Mouse (Mus musculus) heart, postnatal 0 days (tissue): ENCODE results near the gene Adgrf5.
A peak's percentile ranks its signal among the peaks of the same experiment; 100 is the strongest.

ENCODE experiments used
- CTCF ChIP-seq: IDR thresholded peaks from 2 replicates; pipeline ENCODE4 v1.5.1; 2016; ENCODE audit warnings: antibody characterized with exemption, control low read depth, low read depth
- EP300 ChIP-seq: IDR thresholded peaks from 2 replicates; pipeline ENCODE4 v1.6.1; 2016; ENCODE audit warnings: antibody characterized with exemption, low read depth

DNA sequence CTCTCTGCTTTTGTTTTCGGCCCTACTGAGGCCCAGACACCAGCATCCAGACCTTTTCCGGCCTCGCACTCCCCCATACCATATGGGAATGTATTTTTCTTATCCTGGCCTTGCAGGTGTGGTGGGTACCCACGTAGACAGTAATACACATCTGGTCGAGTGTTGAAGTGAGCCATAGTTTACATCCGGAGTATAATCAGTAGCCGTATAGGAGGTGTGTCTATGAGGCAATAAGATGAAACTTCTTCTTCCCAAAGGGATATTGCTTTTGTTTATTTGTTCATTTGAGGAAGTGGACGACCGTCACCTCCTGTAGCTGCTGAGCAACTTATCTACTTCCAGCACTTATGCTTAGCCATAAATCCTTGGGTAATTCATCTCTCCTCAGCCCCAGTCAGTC is 26.2 kb upstream of the Adgrf5 start:
- TF ChIP-seq CTCF (no peak), EP300 (peak; percentile 83)
